Mouse (Mus musculus) gastrocnemius, adult 2 months (tissue): Measurements from ENCODE around the gene Cib4. TPM values are rescaled to one million over a fixed set of nuclear protein-coding genes. Genes with fewer than 3 reads are reported as not detected.

ENCODE experiments used
- DNase-seq: peaks from one replicate; pipeline ENCODE4 v3.0.0; 2022
- H3K27ac ChIP-seq: fragments of 200-600 bp; 2 replicates; pipeline ENCODE4 v1.8.1; 2022; ENCODE audit warnings: mild to moderate bottlenecking
- H3K4me3 ChIP-seq: fragments of 200-600 bp; 2 replicates; pipeline ENCODE4 v1.8.1; 2022; ENCODE audit warnings: mild to moderate bottlenecking, moderate library complexity
- CTCF ChIP-seq: fragments of 200-600 bp; IDR thresholded peaks from 2 replicates; pipeline ENCODE4 v1.8.1; 2022; ENCODE audit warnings: antibody characterized with exemption, mild to moderate bottlenecking, moderate library complexity
- intact Hi-C: fragments of 180-260 bp; cut with DNase I; formaldehyde crosslinking; loops from one replicate; pipeline ENCODE4 v1.15.1; 2025
- total RNA-seq, 2 experiments: library from RNA; stranded (reverse); gene quantifications; 2 replicates each; pipeline ENCODE4 v1.2.3; 2021

Cib4 gene
- total RNA-seq, 2 experiments from 2014 or later: not detected

GRCm38 (mm10) chr5:30440308-30440906 is 105.2 kb downstream of the Cib4 start:
- no peak overlapping the region for H3K4me3 ChIP-seq
- intact Hi-C loops: no loop called here
- no peak for TF ChIP-seq CTCF
- no peak overlapping the region for H3K27ac ChIP-seq
- no peak for DNase-seq

DNA sequence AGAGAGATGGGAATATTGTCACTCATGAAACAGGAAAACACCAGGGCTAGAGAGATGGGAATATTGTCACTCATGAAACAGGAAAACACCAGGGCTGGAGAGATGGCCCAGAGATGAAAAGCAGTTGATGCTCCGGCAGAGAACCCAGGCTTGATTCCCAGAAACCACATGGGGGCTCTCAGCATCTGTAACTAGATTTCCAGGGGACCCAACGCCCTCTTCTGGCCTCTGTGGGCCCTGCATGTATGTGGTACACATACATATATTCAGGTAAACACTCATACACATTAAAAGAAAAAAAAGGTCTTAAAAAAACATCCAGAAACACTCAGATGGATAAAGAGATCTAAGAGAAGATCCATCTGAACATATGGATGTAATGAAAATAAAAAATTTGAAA is 106.7 kb downstream of the Cib4 start:
- H3K27ac ChIP-seq: no peak overlapping the region
- no peak for TF ChIP-seq CTCF
- no peak overlapping the region for H3K4me3 ChIP-seq
- intact Hi-C loops: no loop called here
- DNase-seq: no peak

Other genes with a start within 250 kb of the Cib4 start
- gene Otof, start 83.9 kb downstream of the Cib4 start, total RNA-seq: under 1 TPM; 0.10 to 0.14 TPM
- gene 1700001C02Rik, start 79.8 kb downstream of the Cib4 start, total RNA-seq: not detected
- under 1 TPM; 0.26 to 0.33 TPM for gene Kcnk3, start 42.3 kb upstream of the Cib4 start, total RNA-seq
- 10 to 100 TPM; 12.7 to 14.2 TPM for gene Slc35f6, start 102.1 kb upstream of the Cib4 start, total RNA-seq
- gene Cenpa, start 120.9 kb upstream of the Cib4 start, total RNA-seq: 1 to 10 TPM; 1.2 to 3.6 TPM
- 1 to 10 TPM in 1 of 2 experiments, under 1 TPM in 1; 0.98 to 2.9 TPM for gene Dpysl5, start 165.7 kb upstream of the Cib4 start, total RNA-seq